Mouse (Mus musculus) cerebellum, adult 8-10 months (tissue): ENCODE results near the gene Gm2012.
A peak's percentile ranks its signal among the peaks of the same experiment; 100 is the strongest.
"Not testable (repeated sequence)": the region's sequence is repeated elsewhere in the genome, so short reads cannot be mapped to it uniquely, and the experiment has no call there.

ENCODE experiments used
- DNase-seq: peaks from one replicate; pipeline ENCODE4 v3.0.0; 2022

The Gm2012 gene

DNA sequence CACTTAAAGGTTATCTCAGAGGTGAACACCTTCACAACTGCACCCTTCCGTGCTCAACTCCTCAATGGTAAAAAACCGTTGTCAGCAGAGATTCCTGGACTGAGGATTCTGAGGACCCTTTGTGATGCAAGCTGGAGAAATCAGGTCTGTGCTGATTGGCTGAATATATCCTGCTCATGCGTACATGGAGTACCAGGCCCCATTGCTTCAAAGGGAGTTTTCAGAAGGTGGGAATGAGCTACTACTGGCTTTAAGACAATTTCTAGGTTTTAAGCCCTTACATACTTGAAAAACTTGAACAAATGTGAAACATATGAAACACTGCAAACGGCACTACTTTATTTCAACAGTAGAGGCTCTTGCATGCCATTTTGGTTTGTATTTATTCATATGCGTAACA is at the start of gene Gm2012:
Gene Gm2012, minus strand, starts transcription at position 101 of the 400 bp plus-strand sequence.
- not testable (repeated sequence) for DNase-seq

DNA sequence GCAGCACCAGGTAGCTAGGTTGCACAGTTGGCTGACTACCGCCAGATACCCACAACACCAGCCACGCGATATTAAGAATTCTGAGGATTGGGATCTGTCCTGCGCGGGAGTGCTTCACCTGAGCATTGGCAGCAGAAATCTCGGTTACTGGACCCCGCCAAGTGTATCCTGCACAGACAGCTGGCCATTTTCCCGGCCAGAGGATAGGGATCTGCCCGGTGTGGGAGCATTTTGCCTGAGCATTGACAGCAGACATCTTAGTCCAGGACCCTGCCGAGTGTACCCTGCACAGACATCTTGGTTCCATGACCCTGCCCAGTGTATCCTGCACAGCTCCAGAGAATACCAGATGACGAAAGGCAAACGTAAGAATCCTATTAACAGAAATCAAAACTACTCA is 72.0 kb downstream of the Gm2012 start:
- DNase-seq = peak; percentile 1
